Comparison of ENCODE assay signal across 23 mouse cellular contexts in genomic region chr16:91630584-91630983, GRCm38 (mm10).
"Had no signal": no experiment of that assay in that cellular context is flagged by ENCODE, and none has a peak within 500 bp of the region (broad histone marks: within the 10 kb centered on the region; RNA-seq: fewer than 3 reads in every experiment).

No protein-coding gene starts in this region.

- H3K9me3 ChIP-seq: heart, embryonic 10.5 days; heart, embryonic 12.5 days; hindbrain, embryonic 10.5 days; hindbrain, embryonic 12.5 days; hindbrain, embryonic 15.5 days; intestine, embryonic 15.5 days; limb, embryonic 10.5 days; limb, embryonic 12.5 days had no signal

- H3K4me2 ChIP-seq: heart, embryonic 12.5 days; hindbrain, embryonic 12.5 days; hindbrain, embryonic 15.5 days; intestine, embryonic 15.5 days; limb, embryonic 12.5 days; liver, embryonic 11.5 days had no signal

- H3K4me3 ChIP-seq: heart, embryonic 10.5 days; heart, embryonic 12.5 days; hindbrain, embryonic 10.5 days; hindbrain, embryonic 12.5 days; hindbrain, embryonic 15.5 days; intestine, embryonic 15.5 days; layer of hippocampus, adult 2 months; left cerebral cortex, adult 2 months; limb, embryonic 10.5 days; limb, embryonic 12.5 days had no signal

- DNase-seq: gastrocnemius, postnatal 25 days; heart, adult 18-20 months; heart, postnatal 10 days; heart, postnatal 4 days; kidney, adult 18-20 months; kidney, adult 8-10 months; kidney, postnatal 10 days; kidney, postnatal 25 days; kidney, postnatal 4 days; liver had no signal

- H3K9ac ChIP-seq: heart, embryonic 12.5 days; hindbrain, embryonic 12.5 days; hindbrain, embryonic 15.5 days; intestine, embryonic 15.5 days; limb, embryonic 12.5 days had no signal

- H3K4me1 ChIP-seq: heart, embryonic 10.5 days; heart, embryonic 12.5 days; hindbrain, embryonic 10.5 days; hindbrain, embryonic 12.5 days; hindbrain, embryonic 15.5 days; intestine, embryonic 15.5 days; limb, embryonic 10.5 days; limb, embryonic 12.5 days had no signal

- ATAC-seq: inflammation-experienced regulatory T-cells, adult 6 months; intestine, embryonic 15.5 days; intestine, postnatal 0 days had no signal

- H3K27ac ChIP-seq: heart, embryonic 10.5 days; hindbrain, embryonic 10.5 days; hindbrain, embryonic 12.5 days; hindbrain, embryonic 15.5 days; layer of hippocampus, adult 2 months; left cerebral cortex, adult 2 months; limb, embryonic 10.5 days; limb, embryonic 12.5 days had no signal

- H3K27me3 ChIP-seq: heart, embryonic 12.5 days; hindbrain, embryonic 12.5 days; hindbrain, embryonic 15.5 days; intestine, embryonic 15.5 days; limb, embryonic 12.5 days had no signal
